Mouse (Mus musculus): ENCODE results near the gene Gm16442. TPM values are rescaled to one million over a fixed set of nuclear protein-coding genes. Genes with fewer than 3 reads are reported as not detected.
"Not testable (repeated sequence)": the region's sequence is repeated elsewhere in the genome, so short reads cannot be mapped to it uniquely, and the experiment has no call there.

Gene Gm16442
- not detected in 2 replicates for polyA plus RNA-seq (2016; fragmentation: Nextera tagmentation; extraction: Ambion mirVana)

DNA sequence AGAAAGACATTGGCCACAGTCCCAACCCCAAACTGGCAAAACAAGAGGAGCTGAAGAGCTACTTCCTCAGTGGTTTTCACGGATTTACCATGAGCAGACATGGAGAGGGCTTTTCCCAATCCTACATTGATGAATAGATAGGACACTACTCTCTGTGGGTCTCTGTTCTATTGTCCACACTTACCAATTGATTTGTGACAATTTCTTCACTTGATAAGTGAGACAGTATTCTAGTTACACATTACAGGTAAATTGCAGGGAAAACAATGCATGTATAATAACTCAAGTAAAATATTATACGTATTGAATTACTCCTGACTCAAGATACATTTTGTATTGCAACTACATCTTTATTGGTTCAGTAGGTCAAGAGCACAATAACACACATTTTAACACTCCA, at the start of gene Gm16442:
Gene Gm16442, minus strand, starts transcription at position 101 of the 400 bp plus-strand sequence.
- H3K9me3 ChIP-seq; H3K27me3 ChIP-seq (ENCODE audit: insufficient read depth, poor library complexity, severe bottlenecking); H3K4me3 ChIP-seq; H3K27ac ChIP-seq; H3K36me3 ChIP-seq; DNase-seq (ENCODE audit: low spot score); H3K4me1 ChIP-seq (replicated peaks): not testable (repeated sequence)
- no CpG with 5 or more reads among the region's 2 CpGs for whole genome bisulfite sequencing

DNA sequence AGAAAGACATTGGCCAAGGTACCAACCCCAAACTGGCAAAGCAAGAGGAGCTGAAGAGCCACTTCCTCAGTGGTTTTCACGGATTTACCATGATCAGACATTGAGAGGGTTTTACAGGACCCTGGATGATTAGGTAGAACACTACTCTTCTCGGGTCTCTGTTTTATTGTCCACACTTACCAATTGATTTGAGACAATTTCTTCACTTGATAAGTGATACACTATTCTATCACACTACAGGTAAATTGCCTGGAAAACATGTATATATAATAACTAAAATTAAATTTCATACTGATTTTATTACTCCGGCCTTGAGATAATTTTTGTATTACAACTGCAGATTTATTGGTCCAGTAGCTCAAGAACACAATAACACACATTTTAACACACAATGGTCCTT, 45.9 kb upstream of the Gm16442 start, which contains the start of gene Vmn1r94:
Gene Vmn1r94, minus strand, starts transcription at position 101 of the 400 bp plus-strand sequence.
- H3K27ac ChIP-seq; H3K27me3 ChIP-seq (ENCODE audit: insufficient read depth, poor library complexity, severe bottlenecking); H3K4me1 ChIP-seq (replicated peaks); DNase-seq (ENCODE audit: low spot score); H3K9me3 ChIP-seq; H3K4me3 ChIP-seq; H3K36me3 ChIP-seq: not testable (repeated sequence)
- no CpG with 5 or more reads among the region's 3 CpGs for WGBS

DNA sequence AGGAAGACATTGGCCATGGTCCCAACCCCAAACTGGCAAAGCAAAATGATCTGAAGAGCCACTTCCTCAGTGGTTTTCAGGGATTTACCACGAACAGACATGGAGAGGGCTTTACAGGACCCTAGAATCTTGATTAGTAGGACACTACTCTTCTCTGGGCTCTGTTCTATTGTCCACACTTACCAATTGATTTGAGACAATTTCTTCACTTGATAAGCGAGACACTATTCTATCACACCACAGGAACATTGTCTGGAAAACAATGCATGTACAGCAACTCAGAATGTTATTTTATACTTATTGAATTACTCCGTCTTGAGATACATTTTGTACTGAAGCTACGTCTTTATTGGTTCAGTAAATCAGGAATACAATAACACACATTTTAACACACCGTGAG, 16.6 kb upstream of the Gm16442 start, which contains the start of gene Vmn1r93:
Gene Vmn1r93, minus strand, starts transcription at position 101 of the 400 bp plus-strand sequence.
- not testable (repeated sequence) for H3K4me3 ChIP-seq; H3K27ac ChIP-seq; H3K27me3 ChIP-seq (ENCODE audit: insufficient read depth, poor library complexity, severe bottlenecking); H3K4me1 ChIP-seq (replicated peaks); DNase-seq (ENCODE audit: low spot score); H3K9me3 ChIP-seq; H3K36me3 ChIP-seq
- no CpG with 5 or more reads among the region's 5 CpGs for WGBS

DNA sequence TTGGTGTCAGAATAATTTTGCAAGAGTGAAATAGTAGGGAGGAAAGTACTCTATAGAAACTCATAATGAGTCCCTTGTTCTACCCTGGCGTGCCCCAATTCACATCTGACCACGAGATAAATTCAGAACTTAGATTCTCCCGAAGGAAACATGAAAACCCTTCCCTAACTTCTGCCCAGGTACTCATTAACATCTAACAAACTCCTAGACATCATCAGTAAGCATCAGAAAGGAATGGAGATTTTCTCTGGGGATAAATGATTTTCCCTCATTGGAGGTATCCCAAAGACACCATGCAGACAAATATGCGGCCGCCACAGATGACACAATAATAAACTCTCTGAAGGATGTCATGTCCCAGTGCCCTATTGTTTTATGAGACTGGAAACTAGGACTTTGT, 23.0 kb downstream of the Gm16442 start, which contains the start of gene Vmn1r91:
Gene Vmn1r91, plus strand, starts transcription at position 301 of the 400 bp plus-strand sequence.
- not testable (repeated sequence) for H3K36me3 ChIP-seq; H3K4me3 ChIP-seq; DNase-seq (ENCODE audit: low spot score); H3K9me3 ChIP-seq; H3K27ac ChIP-seq; H3K4me1 ChIP-seq (replicated peaks); H3K27me3 ChIP-seq (ENCODE audit: insufficient read depth, poor library complexity, severe bottlenecking)
- WGBS = 86% methylated on average over 5 of the region's 5 CpGs

DNA sequence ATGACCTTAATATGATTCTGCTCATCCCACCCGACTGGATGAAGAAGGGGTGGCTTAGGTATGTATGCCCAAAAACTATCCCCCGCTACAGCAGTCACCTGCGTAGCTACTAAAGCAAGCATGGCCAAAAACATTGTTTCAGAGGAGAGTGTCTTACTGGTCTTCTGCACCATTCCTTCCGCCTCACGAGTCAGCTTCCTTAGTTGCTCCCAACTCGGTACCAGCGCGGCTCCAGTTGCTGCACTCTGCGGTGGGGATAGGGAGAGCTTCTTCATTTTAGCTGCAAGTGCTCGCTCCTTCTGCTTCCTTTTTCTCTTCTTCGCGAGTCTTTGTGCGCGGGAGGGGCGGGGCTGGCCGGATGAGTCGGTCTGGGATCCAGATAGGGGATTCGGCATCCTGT, 44.3 kb downstream of the Gm16442 start:
- not testable (repeated sequence) for DNase-seq (ENCODE audit: low spot score); H3K27me3 ChIP-seq (ENCODE audit: insufficient read depth, poor library complexity, severe bottlenecking); H3K4me3 ChIP-seq; H3K27ac ChIP-seq; H3K4me1 ChIP-seq (replicated peaks); H3K9me3 ChIP-seq; H3K36me3 ChIP-seq
- WGBS = 67% methylated on average over 18 of the region's 18 CpGs

Other genes with a start within 250 kb of the Gm16442 start
- gene Ceacam19, start 234.6 kb downstream of the Gm16442 start, polyA plus RNA-seq (2016; fragmentation: Nextera tagmentation; extraction: Ambion mirVana) = not detected in 2 replicates
- 4.4 and 5.4 TPM in 2 replicates for gene Pvr, start 201.4 kb downstream of the Gm16442 start, polyA plus RNA-seq (2016; fragmentation: Nextera tagmentation; extraction: Ambion mirVana)
- gene Igsf23, start 171.8 kb downstream of the Gm16442 start, polyA plus RNA-seq (2016; fragmentation: Nextera tagmentation; extraction: Ambion mirVana) = 0.21 and 0.41 TPM in 2 replicates
- gene Ceacam20, start 157.2 kb downstream of the Gm16442 start, polyA plus RNA-seq (2016; fragmentation: Nextera tagmentation; extraction: Ambion mirVana) = not detected in 2 replicates
- gene Nlrp9b, start 131.1 kb downstream of the Gm16442 start, polyA plus RNA-seq (2016; fragmentation: Nextera tagmentation; extraction: Ambion mirVana) = not detected in 2 replicates
- gene Vmn1r91, start 22.9 kb downstream of the Gm16442 start, polyA plus RNA-seq (2016; fragmentation: Nextera tagmentation; extraction: Ambion mirVana) = not detected in 2 replicates
- not detected in 2 replicates for gene Vmn1r93, start 16.5 kb upstream of the Gm16442 start, polyA plus RNA-seq (2016; fragmentation: Nextera tagmentation; extraction: Ambion mirVana)
- not detected in 2 replicates for gene Vmn1r94, start 45.8 kb upstream of the Gm16442 start, polyA plus RNA-seq (2016; fragmentation: Nextera tagmentation; extraction: Ambion mirVana)
- gene Vmn1r95, start 71.1 kb upstream of the Gm16442 start, polyA plus RNA-seq (2016; fragmentation: Nextera tagmentation; extraction: Ambion mirVana) = not detected in 2 replicates
- gene Gm6164, start 83.0 kb upstream of the Gm16442 start, polyA plus RNA-seq (2016; fragmentation: Nextera tagmentation; extraction: Ambion mirVana) = not detected in 2 replicates
- gene Gm4498, start 111.2 kb upstream of the Gm16442 start, polyA plus RNA-seq (2016; fragmentation: Nextera tagmentation; extraction: Ambion mirVana) = not detected in 2 replicates
- gene Gm5890, start 140.3 kb upstream of the Gm16442 start, polyA plus RNA-seq (2016; fragmentation: Nextera tagmentation; extraction: Ambion mirVana) = not detected in 2 replicates
- not detected in 2 replicates for gene Gm4133, start 211.5 kb upstream of the Gm16442 start, polyA plus RNA-seq (2016; fragmentation: Nextera tagmentation; extraction: Ambion mirVana)

Data from hindbrain, embryonic 10.5 days (tissue).